Mouse (Mus musculus) left cerebral cortex, adult 11 months (tissue): ENCODE measurements around the gene Zbtb7a.

Experiments used
- DNase-seq: peaks from one replicate; pipeline ENCODE4 v3.0.0; 2022; ENCODE audit warnings: low spot score

The Zbtb7a gene

DNA sequence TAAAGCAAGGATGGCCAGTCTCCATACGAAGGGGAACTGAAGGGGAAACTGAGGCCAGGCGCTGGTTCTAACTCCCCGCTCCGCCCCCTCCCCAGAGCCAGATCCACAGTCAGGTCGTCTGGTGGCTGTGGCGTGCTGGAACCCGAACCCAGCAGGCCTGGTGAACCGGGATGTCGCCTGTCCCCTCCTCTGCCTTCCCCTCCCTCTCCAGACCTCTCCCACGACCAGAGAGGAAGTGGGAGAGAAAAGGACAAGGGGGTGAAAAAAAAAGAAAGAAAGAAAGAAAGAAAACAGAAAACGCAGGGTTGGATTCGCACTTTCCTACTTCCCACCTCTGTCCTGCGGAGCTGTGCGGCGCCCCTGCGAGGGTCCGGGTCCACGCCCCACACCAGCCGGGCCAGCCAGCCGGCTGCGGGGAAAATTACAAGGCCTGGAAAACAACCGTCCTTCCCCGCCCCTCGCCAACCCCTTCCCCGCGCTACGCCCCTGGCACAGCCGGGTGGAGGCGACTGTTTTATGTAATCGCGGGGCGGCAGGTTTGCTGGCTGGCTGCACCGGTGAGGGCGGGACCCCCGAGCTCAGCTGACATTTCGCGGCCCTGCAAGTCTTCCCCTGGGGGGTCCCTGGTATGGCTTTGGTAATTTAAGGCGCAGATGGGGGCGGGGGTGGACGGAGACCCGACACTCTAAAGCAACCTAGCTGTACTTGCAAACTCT, at the start of gene Zbtb7a:
Gene Zbtb7a, plus strand, starts transcription at position 255 of the 716 bp plus-strand sequence.
- DNase-seq, result no peak

DNA sequence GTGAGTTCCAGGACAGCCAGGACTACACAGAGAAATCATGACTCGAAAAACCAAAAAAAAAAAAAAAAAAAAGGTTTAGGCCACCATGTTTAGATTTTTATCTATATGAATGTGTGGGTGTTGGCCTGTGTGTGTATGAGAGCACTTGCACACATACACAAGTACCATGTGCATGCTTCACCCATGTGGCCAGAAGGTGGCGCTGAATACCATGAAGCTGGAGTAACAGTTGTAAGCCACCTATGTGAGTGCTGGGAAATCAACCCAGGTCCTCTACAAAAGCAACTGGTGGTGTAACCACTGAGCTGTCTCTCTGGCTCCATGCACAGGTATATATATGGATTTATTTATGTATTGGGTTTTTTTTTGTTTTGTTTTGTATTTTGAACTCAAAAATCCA, 48.0 kb upstream of the Zbtb7a start:
- DNase-seq, result no peak

DNA sequence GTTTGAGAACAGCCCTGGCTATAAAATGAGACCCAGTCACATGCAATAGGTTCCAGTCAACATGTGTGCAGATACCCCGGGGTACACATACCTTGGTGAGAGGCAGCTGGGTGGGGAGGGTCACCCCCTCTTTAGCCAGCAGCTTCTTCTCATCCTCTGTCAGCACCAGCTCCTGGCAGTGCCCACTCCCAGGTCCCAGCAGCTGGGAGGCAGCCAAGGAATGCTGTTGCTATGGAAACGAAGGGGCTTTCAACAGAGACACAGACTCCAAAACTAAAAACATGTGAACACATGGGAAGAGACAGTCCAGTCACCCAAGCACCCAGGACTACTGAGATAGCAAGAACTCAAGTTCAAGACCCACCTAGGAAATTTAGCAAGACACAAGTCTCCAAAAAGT, 45.8 kb upstream of the Zbtb7a start:
- DNase-seq, result no peak

DNA sequence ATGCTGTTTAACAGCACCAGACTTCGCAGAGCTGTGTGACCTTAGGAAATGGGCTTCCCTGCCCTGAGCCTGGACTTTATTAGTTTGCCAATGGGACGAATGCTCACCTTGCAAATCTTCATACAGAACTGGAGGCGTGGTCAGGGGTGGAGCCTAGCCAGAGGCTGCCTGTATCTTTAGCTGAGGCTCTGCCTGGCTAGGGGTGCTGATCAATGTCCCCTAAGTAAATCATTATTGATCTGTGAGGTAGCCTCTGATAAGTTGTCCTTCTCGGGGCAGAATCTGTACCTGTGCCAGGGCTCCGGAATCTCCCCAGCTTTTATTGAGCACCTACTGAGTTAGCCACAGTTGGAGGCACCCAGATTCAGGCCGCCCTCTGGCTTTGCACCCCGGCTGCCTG, 44.4 kb upstream of the Zbtb7a start:
- DNase-seq, result no peak

DNA sequence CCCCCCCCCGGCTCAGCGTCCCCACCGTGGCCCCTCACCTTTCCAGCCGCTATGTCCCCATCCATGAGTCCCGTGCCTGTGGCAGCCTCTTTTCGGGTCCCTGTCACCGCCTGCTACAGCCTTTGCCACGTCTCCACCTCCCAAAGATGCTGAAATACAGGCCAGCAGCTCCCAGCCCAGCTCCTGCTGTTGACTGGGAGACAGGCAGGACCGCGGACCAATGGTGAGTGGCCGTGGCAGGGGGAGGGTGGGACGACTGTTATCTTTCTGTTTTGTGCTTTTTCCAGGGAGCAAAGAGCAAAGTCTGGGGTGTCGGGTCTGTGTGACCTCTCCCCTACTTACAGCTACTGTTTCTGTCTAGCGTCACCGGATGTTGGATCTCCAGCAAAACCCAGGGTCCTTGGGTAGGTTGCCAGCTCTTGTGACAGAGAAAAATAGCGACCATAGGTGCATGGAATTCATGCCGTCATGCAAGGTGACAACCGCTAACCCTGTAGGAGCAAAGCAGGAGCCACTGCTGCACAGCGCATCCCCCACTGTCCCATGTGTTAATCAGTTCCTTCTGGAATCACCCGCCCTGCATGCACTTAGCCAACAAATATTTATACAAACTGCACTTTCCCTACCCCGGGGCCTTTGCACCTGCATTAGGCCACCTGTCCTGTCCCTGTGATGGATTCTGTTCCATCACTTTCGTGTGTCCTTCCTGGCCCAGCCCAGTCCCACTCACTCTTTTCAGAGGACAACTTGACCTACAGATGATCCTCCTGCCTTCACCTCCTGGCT, 42.4 kb upstream of the Zbtb7a start:
- no peak for DNase-seq

DNA sequence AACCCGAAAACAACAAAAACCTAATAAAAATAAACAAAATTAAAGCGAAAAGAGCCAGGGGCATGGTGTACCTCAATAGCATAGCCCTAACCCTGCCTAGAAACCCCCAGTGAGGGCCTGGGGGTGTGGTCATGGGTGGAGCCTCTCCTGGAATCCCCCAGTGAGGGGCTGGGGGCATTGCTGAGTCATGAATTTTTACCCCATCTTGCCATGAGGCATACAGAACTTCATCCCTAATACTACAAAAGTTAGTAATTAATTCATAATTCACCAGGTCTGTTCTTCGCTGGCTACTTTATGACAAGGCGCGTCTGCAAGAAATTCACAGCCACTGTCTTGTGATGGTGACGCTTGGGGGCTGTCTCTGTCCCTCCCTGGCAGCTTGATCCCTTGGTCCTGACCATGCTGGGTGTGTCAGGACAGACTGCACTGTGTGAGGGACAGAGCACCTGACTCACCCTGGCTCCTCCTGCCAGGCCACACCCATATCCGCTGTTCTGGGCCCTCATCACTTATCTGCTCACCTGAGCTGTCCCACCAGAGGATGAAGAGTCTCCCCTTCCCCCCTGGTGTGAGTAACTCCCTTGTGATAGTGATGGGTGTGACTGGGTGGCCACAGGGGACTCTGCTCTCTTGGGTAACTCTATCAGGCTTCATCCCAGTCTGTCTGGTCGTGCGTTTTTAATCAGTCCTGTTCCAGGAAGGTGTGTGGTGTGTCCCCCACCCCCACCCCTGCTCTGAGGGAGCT, 39.9 kb upstream of the Zbtb7a start:
- no peak for DNase-seq

DNA sequence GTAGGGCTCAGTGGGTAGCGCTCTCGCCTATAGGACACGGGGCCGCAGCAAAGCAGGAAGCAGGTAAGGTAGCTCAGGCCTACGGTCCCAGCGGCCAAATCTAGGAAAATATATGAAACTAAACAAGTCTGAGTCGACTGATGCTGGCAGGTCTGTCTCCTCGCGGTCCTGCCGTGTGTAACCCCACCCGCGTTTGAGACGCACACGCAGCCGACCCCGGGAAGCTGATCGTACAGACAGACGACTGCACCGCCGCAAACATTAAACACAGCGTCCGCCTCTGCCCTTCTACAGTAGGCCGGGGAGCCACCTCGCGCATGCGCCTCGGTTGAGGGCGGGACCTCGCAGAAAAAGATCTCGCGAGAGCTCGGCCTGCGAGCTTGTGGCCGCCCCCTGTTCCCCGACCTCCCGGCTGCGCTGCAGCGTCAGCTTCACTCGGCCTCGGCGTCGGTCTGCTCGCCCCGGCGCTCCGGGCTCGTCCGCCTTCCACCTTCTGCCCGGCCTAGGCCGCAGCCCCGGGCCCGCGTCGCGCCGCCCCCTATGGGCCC, 29.4 kb upstream of the Zbtb7a start, which contains the start of gene Map2k2:
Gene Map2k2, plus strand, starts transcription at position 351 of the 548 bp plus-strand sequence.
- DNase-seq, result peak; percentile 92

DNA sequence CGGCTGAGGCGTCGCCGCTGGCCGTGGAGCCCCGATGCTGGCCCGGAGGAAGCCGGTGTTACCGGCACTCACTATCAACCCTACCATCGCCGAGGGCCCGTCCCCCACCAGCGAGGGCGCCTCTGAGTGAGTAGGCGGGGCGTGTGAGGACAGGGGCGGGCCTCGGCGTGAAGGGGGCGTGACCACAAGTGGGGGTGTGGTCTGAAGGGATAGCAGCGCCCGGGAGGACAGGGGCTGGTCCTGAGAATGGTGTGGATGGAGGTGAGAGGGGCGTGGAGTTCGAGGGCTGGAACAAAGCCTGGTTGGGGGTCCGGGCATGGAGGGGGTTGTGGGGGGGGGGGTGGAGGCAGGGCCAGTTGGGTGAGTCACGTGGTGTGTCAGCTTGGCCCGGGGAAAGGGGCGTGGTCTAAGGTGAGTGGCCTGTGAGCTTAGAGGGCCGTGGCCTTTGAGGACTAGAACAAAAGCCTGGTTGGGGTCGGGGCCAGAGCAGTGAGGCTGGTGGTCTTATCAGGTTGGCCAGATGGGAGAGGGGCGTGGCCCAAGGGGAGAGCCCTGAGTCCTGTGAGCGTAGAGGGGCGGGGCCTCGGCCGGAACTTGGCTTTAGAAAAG, 28.8 kb upstream of the Zbtb7a start:
- peak; percentile 80 for DNase-seq

DNA sequence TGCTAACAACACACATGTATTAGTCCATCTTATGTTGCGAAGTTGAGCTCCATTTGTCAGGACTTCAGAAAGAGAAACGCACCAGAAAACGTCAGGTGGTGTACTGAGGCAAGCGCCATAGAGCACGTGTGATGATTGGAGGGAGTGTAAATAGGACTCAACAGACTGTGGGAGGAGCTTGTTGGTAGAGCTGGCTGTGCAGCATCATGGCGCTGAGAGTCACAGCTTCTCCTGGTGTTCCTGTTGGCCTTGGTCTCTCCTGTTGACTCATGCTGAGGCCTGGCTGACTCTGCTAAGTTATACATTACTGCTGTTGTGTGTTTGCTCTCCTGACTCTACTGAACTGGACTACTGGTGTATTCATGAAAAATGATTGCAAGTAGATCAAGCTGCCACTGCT, 22.1 kb upstream of the Zbtb7a start:
- no peak for DNase-seq

DNA sequence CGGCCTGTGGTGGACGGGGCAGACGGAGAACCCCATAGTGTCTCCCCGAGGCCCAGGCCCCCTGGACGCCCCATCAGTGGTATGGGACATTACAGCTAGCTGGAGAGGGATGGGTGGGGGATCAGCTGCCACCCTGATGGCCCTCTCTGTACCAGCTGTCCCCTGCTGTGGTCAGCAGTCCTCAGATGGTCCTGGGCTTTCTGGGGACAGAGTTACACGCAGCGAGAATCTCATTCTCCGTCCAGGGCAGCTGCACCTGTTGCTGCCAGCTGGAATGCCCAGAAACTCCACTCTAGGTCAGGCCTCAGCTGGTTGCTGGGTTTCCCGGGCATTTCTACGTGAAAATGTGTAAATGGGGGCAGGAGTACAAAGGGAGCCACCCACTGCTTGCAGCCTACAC, 15.4 kb upstream of the Zbtb7a start:
- DNase-seq, result no peak

DNA sequence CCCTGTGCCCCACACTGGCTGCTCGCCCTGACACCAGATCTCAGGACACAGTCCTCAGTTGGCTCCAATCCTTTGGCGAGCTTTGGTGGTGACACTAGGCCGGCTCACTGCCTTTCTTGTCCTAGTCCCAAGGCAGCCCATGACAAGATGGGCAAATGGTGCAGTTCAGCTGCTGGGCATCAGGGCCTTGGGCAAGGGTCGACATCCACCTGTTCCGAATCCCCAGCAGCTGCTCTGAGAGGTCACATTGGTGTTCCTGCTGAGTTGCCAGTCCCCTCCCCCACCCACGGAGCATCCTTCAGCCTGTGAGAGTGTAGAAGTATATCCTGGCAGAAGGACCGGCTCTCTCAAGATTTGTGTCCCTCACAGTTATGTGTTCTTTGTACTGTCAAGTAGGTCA, 14.4 kb upstream of the Zbtb7a start:
- no peak for DNase-seq

DNA sequence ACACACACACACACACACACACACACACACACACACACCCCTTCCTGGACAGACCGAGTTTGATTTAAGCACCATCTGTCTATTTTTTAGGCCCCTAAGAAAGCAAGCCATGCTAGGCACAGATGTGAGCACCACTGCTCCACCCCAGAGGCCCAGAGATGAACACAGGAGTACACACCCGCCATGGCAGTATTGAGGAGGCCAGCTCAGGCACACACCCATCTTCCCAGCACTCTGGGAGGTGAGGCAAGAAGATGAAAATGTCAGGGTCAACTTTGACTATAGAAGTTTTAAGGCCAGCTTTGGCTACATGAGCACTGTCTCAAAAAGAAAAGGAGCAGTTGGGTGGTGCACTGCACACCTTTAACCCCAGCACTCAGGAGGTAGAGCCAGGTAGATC, 12.1 kb upstream of the Zbtb7a start:
- no peak for DNase-seq

DNA sequence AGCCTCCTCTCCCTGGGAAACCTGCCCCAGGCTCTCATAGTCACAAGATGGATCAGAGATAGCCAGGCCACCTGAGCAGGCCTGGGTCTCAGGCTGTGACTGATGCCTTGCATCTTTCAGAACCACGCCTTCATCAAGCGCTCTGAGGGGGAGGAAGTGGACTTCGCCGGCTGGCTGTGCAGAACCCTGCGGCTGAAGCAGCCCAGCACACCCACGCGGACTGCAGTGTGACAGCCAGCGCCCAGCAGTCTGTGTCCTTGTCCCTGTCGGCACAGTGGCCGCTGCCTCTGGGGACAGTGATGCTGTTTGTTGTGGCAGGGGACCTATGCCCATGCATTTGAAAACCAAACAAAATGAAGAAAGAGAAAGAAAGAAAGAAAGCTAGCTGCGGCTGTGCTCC, 11.5 kb upstream of the Zbtb7a start:
- no peak for DNase-seq

DNA sequence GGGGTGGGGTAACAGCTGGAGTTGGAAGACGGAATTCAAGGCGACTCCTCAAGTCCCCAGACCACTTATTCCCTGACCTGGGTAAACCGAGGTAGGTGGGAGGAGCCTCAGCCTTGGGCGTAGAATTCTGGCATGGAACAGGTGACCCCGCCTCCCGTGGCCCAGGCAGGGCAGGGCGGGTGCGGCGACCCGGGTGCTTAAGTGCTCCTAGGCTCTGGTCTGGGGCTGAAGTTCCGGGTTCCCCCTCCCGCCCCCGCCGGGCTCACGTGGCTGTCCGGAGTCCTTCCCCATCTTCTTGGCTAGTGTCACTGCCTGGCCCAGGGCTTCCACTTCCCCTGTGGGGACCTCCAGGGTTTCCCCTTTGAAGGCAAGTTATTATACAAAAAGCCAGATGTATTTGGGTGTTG, 836 bp upstream of the Zbtb7a start:
- DNase-seq, result no peak

DNA sequence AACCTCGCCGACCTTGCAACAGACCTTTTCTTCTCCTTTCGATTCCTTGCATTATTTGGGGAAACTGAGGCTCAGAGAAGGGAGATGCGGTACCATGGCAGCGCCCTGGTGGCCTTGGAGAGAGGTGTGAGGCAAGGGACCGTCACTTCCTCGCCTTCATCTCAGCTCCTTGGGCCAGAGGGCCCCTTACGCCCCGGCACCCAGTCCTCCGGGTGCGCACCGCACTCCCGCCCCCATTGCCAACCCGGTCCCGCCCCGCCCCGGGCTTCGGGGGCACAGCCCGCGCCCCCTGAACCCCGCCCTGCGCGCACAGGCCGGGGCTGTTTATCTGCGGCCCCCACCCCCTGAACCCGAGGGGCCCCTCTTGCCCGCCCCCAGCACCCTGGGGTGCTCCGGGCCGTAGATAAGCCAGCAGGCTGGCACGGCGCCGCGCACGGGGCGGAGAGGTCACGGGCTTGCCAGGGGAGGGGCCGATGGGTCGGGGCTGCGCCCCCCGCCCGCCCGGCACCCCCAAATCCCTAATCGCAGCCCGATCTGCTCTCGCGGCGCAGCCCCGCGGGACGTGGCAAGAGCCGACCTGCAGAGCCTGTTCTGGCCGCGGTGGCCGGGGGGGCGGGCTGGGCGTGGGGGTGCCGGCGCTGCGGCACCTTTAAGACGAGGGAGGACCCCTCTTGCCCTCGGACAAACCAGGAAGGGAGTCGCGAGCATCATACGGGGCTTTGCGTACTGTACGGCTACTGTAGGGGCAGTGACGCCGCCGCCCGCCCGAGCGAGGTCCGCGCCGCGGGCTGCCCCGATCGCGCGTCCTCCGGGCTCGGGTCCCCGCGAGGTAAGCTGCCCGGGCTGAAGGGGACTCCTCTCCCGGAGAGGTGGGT, 1.0 kb downstream of the Zbtb7a start:
- DNase-seq, result peak; percentile 60

DNA sequence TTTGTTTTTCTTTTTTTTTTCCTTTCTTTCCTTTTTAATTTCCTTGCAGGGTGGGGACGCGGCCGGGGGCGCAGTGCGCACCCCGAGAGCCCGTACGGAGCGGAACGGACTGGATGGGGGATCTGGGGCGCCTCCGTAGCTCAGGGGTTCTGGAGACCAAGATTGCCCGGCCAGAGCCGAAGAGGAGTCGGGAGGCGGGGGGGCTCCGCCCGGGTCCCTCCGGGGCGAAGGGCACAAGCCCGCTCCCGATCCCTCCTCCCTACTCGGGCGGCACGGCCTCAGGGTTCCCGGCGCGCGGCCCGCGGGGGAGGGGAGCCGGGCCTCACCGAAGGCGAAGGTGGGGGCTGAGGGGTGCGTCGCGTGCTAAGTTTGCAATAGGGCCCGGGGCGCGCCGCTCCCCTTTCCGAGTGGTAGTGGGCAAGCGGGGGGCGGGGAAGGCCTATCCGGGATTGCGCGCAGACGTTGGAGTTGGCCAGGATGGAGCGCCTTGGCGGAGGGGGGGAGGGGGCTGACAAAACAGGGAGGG, 1.7 kb downstream of the Zbtb7a start:
- DNase-seq, result no peak

DNA sequence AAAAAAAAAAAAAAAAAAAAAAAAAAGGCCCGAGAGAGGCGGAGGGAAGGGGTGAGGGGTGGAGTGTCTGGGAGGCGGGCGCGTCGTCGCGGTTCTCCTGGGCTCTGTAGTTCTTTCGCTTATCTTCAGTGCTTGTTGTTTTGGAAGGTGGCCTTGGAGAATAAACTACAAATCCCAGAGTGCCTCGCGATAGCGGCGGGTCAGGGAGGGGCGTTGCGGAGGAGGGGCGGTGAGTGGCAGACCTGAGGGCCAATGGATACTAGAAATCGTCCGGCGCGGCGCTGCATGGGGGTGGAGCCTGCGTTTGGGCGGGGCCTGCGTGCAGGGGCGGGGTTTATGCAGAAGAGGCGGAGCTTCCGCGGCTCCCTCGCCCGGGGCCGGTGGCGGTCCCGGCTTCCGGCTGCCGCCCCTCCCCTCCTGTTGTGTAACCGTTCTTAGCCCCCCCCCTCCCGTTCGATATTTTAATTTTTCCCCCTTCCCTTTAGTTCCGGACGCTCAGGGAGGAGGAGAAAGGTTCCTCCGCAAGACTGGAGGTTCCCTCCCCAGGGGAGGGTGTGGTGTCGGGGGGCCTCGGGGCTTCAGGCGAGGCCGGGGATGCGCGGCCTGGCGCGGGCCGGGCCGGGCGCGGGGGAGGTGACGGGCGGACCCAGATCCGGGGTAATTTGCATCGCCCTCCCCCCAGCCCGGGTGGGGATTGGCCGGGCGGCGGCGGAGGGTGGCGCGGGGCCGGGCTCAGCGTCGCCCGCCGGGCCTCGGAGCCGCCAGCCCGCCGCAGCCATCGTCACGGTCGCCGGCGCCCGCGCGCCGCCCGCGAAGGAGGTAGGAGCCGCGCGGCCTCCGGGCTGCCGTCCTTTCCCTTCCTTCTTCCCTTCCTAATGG, 2.5 kb downstream of the Zbtb7a start:
- DNase-seq, result peak; percentile 98

DNA sequence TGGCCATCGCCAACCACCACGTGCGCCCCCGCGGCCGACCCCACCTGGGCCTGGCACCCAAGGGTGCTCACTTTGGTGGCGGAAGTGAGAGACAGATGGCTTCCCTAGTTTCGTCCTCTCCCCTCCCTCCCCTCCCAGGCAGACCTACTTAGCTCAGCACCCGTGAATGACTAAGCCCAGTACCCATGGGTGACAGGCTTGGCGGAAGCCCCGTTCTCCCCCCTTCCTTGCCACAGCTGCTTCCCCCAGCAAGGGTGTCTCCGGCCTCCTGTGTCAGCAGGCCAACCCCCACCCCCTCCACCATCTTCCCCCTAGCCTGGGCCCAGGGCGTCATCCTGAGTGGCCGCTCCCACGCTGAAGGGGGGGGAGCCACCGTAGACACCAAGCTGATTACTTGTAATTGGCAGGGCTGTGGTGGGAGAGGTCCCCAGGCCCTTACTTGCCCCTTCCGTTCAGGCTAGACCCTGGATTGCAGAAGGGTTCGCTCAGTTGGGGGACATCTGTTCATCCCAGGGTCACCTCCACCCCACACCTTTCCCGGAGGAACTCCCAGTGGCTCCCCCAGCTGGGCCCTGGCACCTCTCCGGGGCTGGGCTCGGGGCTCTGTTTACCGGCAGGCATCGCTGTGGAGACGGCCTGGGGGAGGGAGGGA, 3.2 kb downstream of the Zbtb7a start:
- no peak for DNase-seq

DNA sequence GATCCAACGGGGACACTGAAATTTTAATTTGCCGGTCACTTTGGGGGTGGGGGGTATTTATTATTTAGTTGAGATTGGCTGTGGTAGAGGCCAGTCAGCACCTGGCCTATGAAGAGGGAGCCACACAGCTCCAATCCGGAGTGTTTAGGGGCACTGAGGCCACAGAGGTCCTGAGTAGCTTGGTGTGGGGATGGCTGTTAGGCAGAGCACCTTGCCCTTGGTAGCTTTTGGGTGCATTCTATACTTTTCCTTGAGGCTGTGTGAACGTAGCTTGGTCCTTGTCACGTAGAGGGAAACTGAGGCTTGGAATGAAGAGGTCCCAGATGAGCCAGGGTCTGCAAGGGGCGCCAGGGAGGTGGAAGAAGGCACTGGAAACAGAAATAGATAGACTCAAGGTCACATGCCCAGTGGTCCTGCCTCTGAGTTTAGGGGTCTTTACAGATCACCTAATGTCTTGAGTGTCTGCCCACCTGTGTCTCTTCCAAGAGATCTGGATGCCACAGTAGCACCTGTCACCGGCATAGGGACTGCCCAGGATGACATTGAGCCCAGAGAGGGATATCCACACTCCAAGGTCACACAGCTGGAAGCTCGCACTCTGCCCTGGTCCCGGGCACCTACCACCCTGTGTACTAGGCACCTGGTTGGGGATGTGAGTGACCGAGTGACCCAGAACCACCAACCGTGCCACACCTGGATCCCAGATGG, 4.0 kb downstream of the Zbtb7a start:
- no peak for DNase-seq
